Mouse (Mus musculus): ENCODE measurements around the gene Plekhg3. TPM values are rescaled to one million over a fixed set of nuclear protein-coding genes. Genes with fewer than 3 reads are reported as not detected.

Gene Plekhg3
- polyA plus RNA-seq (2011; ENCODE audit: insufficient read length, low read depth, missing spikeins): 21.8 and 25.1 TPM in 2 replicates

- TF ChIP-seq POLR2A (IDR thresholded peaks at IDR 0.05; ENCODE audit: low read depth, low read length) (no peak), CTCF (IDR thresholded peaks at IDR 0.05; ENCODE audit: borderline replicate concordance, insufficient read depth, low read length) (no peak)
- Histone ChIP-seq H3K4me3 (ENCODE audit: insufficient read depth, low read length) (no peak within 1 kb of the TSS), H3K4me1 (ENCODE audit: control insufficient read depth, insufficient read depth, low read length) (peaks cover 9% of the 10 kb centered on the region), H3K27ac (ENCODE audit: insufficient read depth, low read length) (no peak within 1 kb of the TSS)
Observed at GRCm38 (mm10) chr12:76530580-76531139, at the start of gene Plekhg3. Gene Plekhg3 (plus strand): TSS chr12:76530891.

DNA sequence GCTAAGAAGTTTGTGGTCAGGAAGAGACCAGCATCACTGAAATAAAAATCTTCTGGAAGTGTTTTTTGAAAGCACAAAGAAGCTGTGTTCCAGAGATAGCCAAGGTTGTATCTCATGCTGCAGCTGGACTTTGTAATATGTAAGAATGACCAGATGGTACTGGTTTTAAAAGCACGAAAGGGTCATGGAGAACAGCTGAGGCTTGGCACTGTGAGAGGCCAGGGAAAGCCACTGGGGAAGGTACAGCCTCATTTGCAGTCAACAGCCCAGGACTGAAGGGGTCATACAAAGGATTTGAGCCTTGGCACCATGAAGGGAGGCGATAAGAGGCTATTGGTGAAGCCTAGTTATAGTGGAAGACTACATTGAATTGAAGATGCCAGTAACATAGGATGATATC lies 48.2 kb upstream of the Plekhg3 start:
- TF ChIP-seq CTCF (IDR thresholded peaks at IDR 0.05; ENCODE audit: borderline replicate concordance, insufficient read depth, low read length) (no peak), POLR2A (IDR thresholded peaks at IDR 0.05; ENCODE audit: low read depth, low read length) (no peak)
- H3K27ac ChIP-seq (ENCODE audit: insufficient read depth, low read length): no peak overlapping the region
- peaks cover 18% of the 10 kb centered on the region for H3K4me1 ChIP-seq (ENCODE audit: control insufficient read depth, insufficient read depth, low read length)
- H3K4me3 ChIP-seq (ENCODE audit: insufficient read depth, low read length): no peak overlapping the region

DNA sequence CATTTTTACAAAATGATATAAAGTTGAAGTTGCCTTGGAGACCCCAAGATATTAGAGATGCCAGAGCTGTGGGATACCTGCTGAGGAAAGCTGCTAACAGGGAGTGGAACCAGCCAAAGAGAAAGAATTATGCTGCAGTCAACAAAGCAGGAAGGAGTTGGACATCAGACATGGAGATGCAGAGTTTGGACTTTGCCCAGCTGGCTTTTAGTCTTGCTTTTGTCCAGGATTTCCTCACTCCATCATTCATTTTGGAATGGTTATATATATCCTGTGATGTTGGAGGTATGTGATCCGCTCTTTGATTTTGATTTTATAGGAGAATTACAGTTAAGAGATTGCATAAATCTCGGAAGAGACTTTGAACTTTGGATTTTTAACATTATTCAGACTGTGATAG lies 47.7 kb upstream of the Plekhg3 start:
- peaks cover 16% of the 10 kb centered on the region for H3K4me1 ChIP-seq (ENCODE audit: control insufficient read depth, insufficient read depth, low read length)
- no peak overlapping the region for H3K27ac ChIP-seq (ENCODE audit: insufficient read depth, low read length)
- TF ChIP-seq CTCF (IDR thresholded peaks at IDR 0.05; ENCODE audit: borderline replicate concordance, insufficient read depth, low read length) (no peak), POLR2A (IDR thresholded peaks at IDR 0.05; ENCODE audit: low read depth, low read length) (no peak)
- no peak overlapping the region for H3K4me3 ChIP-seq (ENCODE audit: insufficient read depth, low read length)

- TF ChIP-seq CTCF (IDR thresholded peaks at IDR 0.05; ENCODE audit: borderline replicate concordance, insufficient read depth, low read length) (no peak), POLR2A (IDR thresholded peaks at IDR 0.05; ENCODE audit: low read depth, low read length) (no peak)
- no peak overlapping the region for H3K4me3 ChIP-seq (ENCODE audit: insufficient read depth, low read length)
- peaks cover 4% of the 10 kb centered on the region; the same call in 1 of the 2 replicates for H3K4me1 ChIP-seq (ENCODE audit: control insufficient read depth, insufficient read depth, low read length)
- H3K27ac ChIP-seq (ENCODE audit: insufficient read depth, low read length): no peak overlapping the region
Observed at GRCm38 (mm10) chr12:76484881-76485280, 45.8 kb upstream of the Plekhg3 start.

- no peak overlapping the region for H3K27ac ChIP-seq (ENCODE audit: insufficient read depth, low read length)
- 0 out of 2 replicates have a peak, but pooled peaks cover 1% of the 10 kb centered on the region for H3K4me1 ChIP-seq (ENCODE audit: control insufficient read depth, insufficient read depth, low read length)
- no peak overlapping the region for H3K4me3 ChIP-seq (ENCODE audit: insufficient read depth, low read length)
- TF ChIP-seq CTCF (IDR thresholded peaks at IDR 0.05; ENCODE audit: borderline replicate concordance, insufficient read depth, low read length) (no peak), POLR2A (IDR thresholded peaks at IDR 0.05; ENCODE audit: low read depth, low read length) (no peak)
Observed at GRCm38 (mm10) chr12:76485381-76485780, 45.3 kb upstream of the Plekhg3 start.

DNA sequence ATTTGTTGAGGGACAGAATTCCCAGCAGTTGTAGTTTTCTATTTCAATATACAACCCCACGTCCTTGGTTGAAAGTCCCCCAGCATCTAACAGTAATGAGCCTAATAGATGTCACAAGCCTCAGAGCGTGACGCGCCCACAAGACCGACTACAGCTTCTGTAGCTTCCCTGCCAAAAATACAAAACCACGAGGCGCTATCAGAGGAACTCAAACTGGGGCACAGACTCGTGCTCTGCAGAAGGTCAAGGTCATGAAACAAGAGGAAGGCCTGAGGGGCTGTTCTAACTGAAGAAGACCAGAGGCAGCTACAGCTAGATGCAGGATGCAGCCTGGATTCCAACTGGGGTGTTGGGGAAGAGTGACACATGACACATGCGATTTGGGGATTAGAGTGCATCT lies 43.7 kb upstream of the Plekhg3 start:
- no peak overlapping the region for H3K4me3 ChIP-seq (ENCODE audit: insufficient read depth, low read length)
- no peaks in the 10 kb centered on the region for H3K4me1 ChIP-seq (ENCODE audit: control insufficient read depth, insufficient read depth, low read length)
- no peak for TF ChIP-seq CTCF (IDR thresholded peaks at IDR 0.05; ENCODE audit: borderline replicate concordance, insufficient read depth, low read length)
- TF ChIP-seq POLR2A (IDR thresholded peaks at IDR 0.05; ENCODE audit: low read depth, low read length): no peak
- H3K27ac ChIP-seq (ENCODE audit: insufficient read depth, low read length): no peak overlapping the region

DNA sequence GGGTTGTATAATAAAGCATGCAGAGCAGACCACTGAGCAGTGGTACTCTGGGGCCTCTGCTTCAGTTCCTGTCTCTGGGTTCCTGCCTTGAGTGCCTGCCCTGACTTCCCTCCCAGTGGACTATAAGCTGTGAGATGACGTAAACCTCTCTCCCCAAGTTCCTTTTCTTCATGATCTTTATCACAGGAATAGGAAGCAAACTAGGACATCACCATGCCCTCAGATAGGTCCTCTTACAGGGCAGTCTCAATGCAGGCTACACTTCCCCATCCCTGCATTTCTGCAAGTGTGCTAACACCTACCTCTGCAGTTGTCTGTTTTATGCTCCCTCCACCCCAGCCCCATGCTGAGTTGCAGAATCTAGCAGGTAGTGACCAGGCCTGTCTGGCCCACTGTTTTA lies 39.9 kb upstream of the Plekhg3 start:
- TF ChIP-seq CTCF (IDR thresholded peaks at IDR 0.05; ENCODE audit: borderline replicate concordance, insufficient read depth, low read length) (no peak), POLR2A (IDR thresholded peaks at IDR 0.05; ENCODE audit: low read depth, low read length) (no peak)
- Histone ChIP-seq H3K4me3 (ENCODE audit: insufficient read depth, low read length) (no peak overlapping the region), H3K27ac (ENCODE audit: insufficient read depth, low read length) (no peak overlapping the region), H3K4me1 (ENCODE audit: control insufficient read depth, insufficient read depth, low read length) (peaks cover 6% of the 10 kb centered on the region)

DNA sequence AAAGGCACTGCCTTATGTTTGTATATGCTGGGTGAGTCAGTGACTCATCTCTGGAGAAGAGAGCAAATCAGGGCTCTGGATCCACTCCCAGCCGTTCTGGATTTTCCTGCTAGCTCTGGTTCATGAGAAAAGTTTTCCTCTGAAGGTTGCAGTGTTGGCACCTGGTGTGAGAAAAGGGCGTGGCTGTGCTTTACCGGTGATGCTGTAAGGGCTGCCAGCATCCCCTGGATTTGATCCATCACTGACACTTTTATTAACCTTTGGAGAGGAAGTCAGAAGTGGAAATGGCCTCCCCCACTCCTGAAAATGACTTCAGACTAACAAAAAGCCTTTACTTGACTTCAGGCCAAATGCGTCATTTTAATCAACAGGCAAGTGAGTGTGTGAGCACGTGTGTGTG lies 37.2 kb upstream of the Plekhg3 start:
- H3K4me1 ChIP-seq (ENCODE audit: control insufficient read depth, insufficient read depth, low read length): peaks cover 6% of the 10 kb centered on the region
- TF ChIP-seq CTCF (IDR thresholded peaks at IDR 0.05; ENCODE audit: borderline replicate concordance, insufficient read depth, low read length): no peak
- TF ChIP-seq POLR2A (IDR thresholded peaks at IDR 0.05; ENCODE audit: low read depth, low read length): no peak
- peak overlapping the region; percentile 76 for H3K27ac ChIP-seq (ENCODE audit: insufficient read depth, low read length)
- H3K4me3 ChIP-seq (ENCODE audit: insufficient read depth, low read length): no peak overlapping the region

GRCm38 (mm10) chr12:76495381-76495780 lies 35.3 kb upstream of the Plekhg3 start:
- TF ChIP-seq CTCF (IDR thresholded peaks at IDR 0.05; ENCODE audit: borderline replicate concordance, insufficient read depth, low read length) (no peak), POLR2A (IDR thresholded peaks at IDR 0.05; ENCODE audit: low read depth, low read length) (no peak)
- H3K4me3 ChIP-seq (ENCODE audit: insufficient read depth, low read length): no peak overlapping the region
- peaks cover 6% of the 10 kb centered on the region for H3K4me1 ChIP-seq (ENCODE audit: control insufficient read depth, insufficient read depth, low read length)
- H3K27ac ChIP-seq (ENCODE audit: insufficient read depth, low read length): no peak overlapping the region

DNA sequence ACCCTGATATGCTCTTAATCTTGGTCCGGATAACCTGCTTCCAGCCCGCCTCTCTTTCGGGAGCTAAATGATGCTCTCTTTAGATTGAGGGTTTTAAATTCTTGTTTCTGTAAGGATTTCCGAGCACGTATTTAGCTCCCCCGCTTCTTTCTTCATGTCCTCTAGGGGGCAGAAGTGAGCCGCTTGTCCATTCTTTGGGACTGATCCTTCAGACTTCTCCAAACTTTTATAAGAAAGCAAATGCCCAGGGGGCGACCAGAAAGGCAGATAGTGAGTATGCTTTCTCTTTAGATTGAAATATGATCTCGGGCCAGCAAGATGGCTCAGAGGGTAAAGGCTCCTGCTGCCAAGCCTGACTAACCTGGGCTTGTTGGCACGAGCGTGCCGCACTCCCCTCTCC lies 34.4 kb upstream of the Plekhg3 start:
- H3K4me1 ChIP-seq (ENCODE audit: control insufficient read depth, insufficient read depth, low read length): peaks cover 6% of the 10 kb centered on the region
- H3K4me3 ChIP-seq (ENCODE audit: insufficient read depth, low read length): no peak overlapping the region
- TF ChIP-seq CTCF (IDR thresholded peaks at IDR 0.05; ENCODE audit: borderline replicate concordance, insufficient read depth, low read length) (no peak), POLR2A (IDR thresholded peaks at IDR 0.05; ENCODE audit: low read depth, low read length) (no peak)
- no peak overlapping the region for H3K27ac ChIP-seq (ENCODE audit: insufficient read depth, low read length)
